Mouse (Mus musculus): ENCODE measurements at regions not wholly inside any gene's neighbourhood (a gene's known extent, or its start where the extent isn't known, plus 50 kb on each side); places are given as distances from the start of the nearest gene placed in this dataset.

- DNase-seq (ENCODE audit: extremely low spot score, low read depth, low spot score), result no peak
Measured at GRCm38 (mm10) chr13:99593846-99594813, 77.8 kb upstream of the Map1b start.

- DNase-seq (ENCODE audit: extremely low spot score, low read depth, low spot score), result no peak
Measured at GRCm38 (mm10) chr13:99593243-99593635, 76.9 kb upstream of the Map1b start.

GRCm38 (mm10) chr13:99592596-99593242, 76.4 kb upstream of the Map1b start:
- no peak for DNase-seq (ENCODE audit: extremely low spot score, low read depth, low spot score)

GRCm38 (mm10) chr13:99588646-99589045, 72.3 kb upstream of the Map1b start:
- DNase-seq (ENCODE audit: extremely low spot score, low read depth, low spot score), result no peak

GRCm38 (mm10) chr13:99583841-99584240, 67.5 kb upstream of the Map1b start:
- DNase-seq (ENCODE audit: extremely low spot score, low read depth, low spot score), result no peak

- no peak for DNase-seq (ENCODE audit: extremely low spot score, low read depth, low spot score)
Measured at GRCm38 (mm10) chr13:99580296-99580695, 64.0 kb upstream of the Map1b start.

- DNase-seq (ENCODE audit: extremely low spot score, low read depth, low spot score), result no peak
Measured at GRCm38 (mm10) chr13:99579596-99580175, 63.3 kb upstream of the Map1b start.

GRCm38 (mm10) chr13:99577686-99578085, 61.3 kb upstream of the Map1b start:
- DNase-seq (ENCODE audit: extremely low spot score, low read depth, low spot score), result no peak

GRCm38 (mm10) chr13:99573021-99573420, 56.7 kb upstream of the Map1b start:
- DNase-seq (ENCODE audit: extremely low spot score, low read depth, low spot score), result no peak

- DNase-seq (ENCODE audit: extremely low spot score, low read depth, low spot score), result no peak
Measured at GRCm38 (mm10) chr13:99572381-99572780, 56.0 kb upstream of the Map1b start.
